Mouse (Mus musculus): Measurements from ENCODE around the gene Cebpb.

- TF ChIP-seq CTCF (IDR thresholded peaks at IDR 0.05; ENCODE audit: extremely low read depth, insufficient read length, insufficient replicate concordance, low read depth, low read length) (peak; percentile 48; the same call in 1 of the 2 replicates), POLR2A (IDR thresholded peaks at IDR 0.05; ENCODE audit: low read depth, low read length) (no peak)
Observed at GRCm38 (mm10) chr2:167640279-167640678, 48.4 kb upstream of the Cebpb start.

All from small intestine, adult 2 months (tissue).